Mouse (Mus musculus) heart, postnatal 14 days (tissue): ENCODE data around the gene Pepd. TPM values are rescaled to one million over a fixed set of nuclear protein-coding genes. Genes with fewer than 3 reads are reported as not detected.

Experiments
- DNase-seq, 2 experiments: peaks; one replicate each; pipeline ENCODE4 v3.0.0; 2021 to 2022
- intact Hi-C: fragments of 180-260 bp; cut with DNase I; formaldehyde crosslinking; loops from one replicate; pipeline ENCODE4 v1.15.1; 2025
- total RNA-seq, 2 experiments: library from RNA; stranded (reverse); gene quantifications; 2 replicates each; pipeline ENCODE4 v1.2.3; 2021

Pepd gene
- total RNA-seq, 2 experiments from 2014 or later = 22.2 to 23.9 TPM

GRCm38 (mm10) chr7:35044719-35045118 is 132.5 kb downstream of the Pepd start:
- DNase-seq = no peak
- intact Hi-C loops = no loop called here

GRCm38 (mm10) chr7:35046091-35046490 is 133.9 kb downstream of the Pepd start:
- DNase-seq = no peak

GRCm38 (mm10) chr7:35050540-35050939 is 138.4 kb downstream of the Pepd start:
- intact Hi-C loops = no loop called here
- DNase-seq = no peak

More at GRCm38 (mm10) chr7:35046091-35046490, 133.9 kb downstream of the Pepd start:
- intact Hi-C loops = no loop called here

- DNase-seq = no peak
- intact Hi-C loops = no loop called here
Observed at GRCm38 (mm10) chr7:35053161-35053560, 141.0 kb downstream of the Pepd start.

GRCm38 (mm10) chr7:35054286-35054685 is 142.1 kb downstream of the Pepd start:
- no peak for DNase-seq
- intact Hi-C loops = no loop called here

GRCm38 (mm10) chr7:35054977-35055618 is 142.9 kb downstream of the Pepd start:
- no peak for DNase-seq
- intact Hi-C loops = loop anchor here (5.0 kb wide), 1 partner anchor 62 kb away; the partner anchor contains the start of gene Cebpa

- peak; percentile 63 to 72 for DNase-seq
- intact Hi-C loops = loop anchor here (2.0 to 5.0 kb wide), 2 partner anchors 25 to 61 kb away; partner anchors contain the start of gene Cebpa
Observed at GRCm38 (mm10) chr7:35055619-35056435, 143.6 kb downstream of the Pepd start.

GRCm38 (mm10) chr7:35056436-35056864 is 144.3 kb downstream of the Pepd start, which contains the start of gene Cebpg:
Cebpg (minus strand) TSS chr7:35056573.
- DNase-seq = peak; percentile 98 to 99
- intact Hi-C loops = loop anchor here (2.0 to 5.0 kb wide), 2 partner anchors 24 to 61 kb away; partner anchors contain the start of gene Cebpa

GRCm38 (mm10) chr7:35056999-35057398 is 144.8 kb downstream of the Pepd start:
- intact Hi-C loops = loop anchor here (2.0 to 5.0 kb wide), 2 partner anchors 24 to 60 kb away; partner anchors contain the start of gene Cebpa
- DNase-seq = no peak

- intact Hi-C loops = loop anchor here (2.0 to 5.0 kb wide), 2 partner anchors 23 to 60 kb away; partner anchors contain the start of gene Cebpa
- DNase-seq = no peak
Observed at GRCm38 (mm10) chr7:35057569-35057968, 145.4 kb downstream of the Pepd start.

GRCm38 (mm10) chr7:35058329-35058728 is 146.2 kb downstream of the Pepd start:
- intact Hi-C loops = loop anchor here (5.0 kb wide), 1 partner anchor 59 kb away; the partner anchor contains the start of gene Cebpa
- no peak for DNase-seq

GRCm38 (mm10) chr7:35059467-35059866 is 147.3 kb downstream of the Pepd start:
- intact Hi-C loops = loop anchor here (5.0 kb wide), 1 partner anchor 58 kb away; the partner anchor contains the start of gene Cebpa
- DNase-seq = no peak

GRCm38 (mm10) chr7:35064286-35065258 is 152.4 kb downstream of the Pepd start:
- intact Hi-C loops = no loop called here
- DNase-seq = peak; percentile 46 to 70

- intact Hi-C loops = no loop called here
- no peak for DNase-seq
Observed at GRCm38 (mm10) chr7:35065958-35066357, 153.8 kb downstream of the Pepd start.

- intact Hi-C loops = no loop called here
- no peak for DNase-seq
Observed at GRCm38 (mm10) chr7:35066640-35067212, 154.5 kb downstream of the Pepd start.

- DNase-seq = peak in 1 of 2 experiments; percentile 36
- intact Hi-C loops = no loop called here
Observed at GRCm38 (mm10) chr7:35076645-35077044, 164.5 kb downstream of the Pepd start.

GRCm38 (mm10) chr7:35080843-35081338 is 168.7 kb downstream of the Pepd start:
- peak; percentile 52 to 62 for DNase-seq
- intact Hi-C loops = loop anchor here (2.0 to 5.0 kb wide), 2 partner anchors 24 to 36 kb away; partner anchors contain the start of genes Cebpa and Cebpg

- no peak for DNase-seq
- intact Hi-C loops = loop anchor here (2.0 to 5.0 kb wide), 2 partner anchors 25 to 36 kb away; partner anchors contain the start of genes Cebpa and Cebpg
Observed at GRCm38 (mm10) chr7:35081406-35082104, 169.4 kb downstream of the Pepd start.
